Mouse (Mus musculus) CD4-positive naive resting alpha-beta T cell, adult 76 days (primary cell): ENCODE measurements around the gene Thap12. TPM values are rescaled to one million over a fixed set of nuclear protein-coding genes. Genes with fewer than 3 reads are reported as not detected.

Experiments
- total RNA-seq: library from RNA; stranded (reverse); gene quantifications from one replicate; pipeline ENCODE4 v1.2.4, GENCODE M21; 2023

The Thap12 gene
- total RNA-seq, result 68.7 TPM

GRCm38 (mm10) chr7:98702283-98703240, at the start of gene Thap12:
TSS of gene Thap12 (plus strand) at chr7:98703103.

GRCm38 (mm10) chr7:98656531-98657221, 46.2 kb upstream of the Thap12 start, which contains the start of gene Emsy:
TSS of gene Emsy (minus strand) at chr7:98656783.

Other genes starting within 250 kb of the Thap12 start
- gene Lrrc32, start 213.8 kb upstream of the Thap12 start, total RNA-seq, result 5.2 TPM
- gene Emsy, start 46.3 kb upstream of the Thap12 start, total RNA-seq, result 94.1 TPM
- gene Wnt11, start 132.0 kb downstream of the Thap12 start, total RNA-seq, result 0.15 TPM